Mouse (Mus musculus): ENCODE results near the gene Cetn3.

GRCm38 (mm10) chr13:81740898-81741297, 42.0 kb upstream of the Cetn3 start:
- TF ChIP-seq USF1 (IDR thresholded peaks at IDR 0.05; ENCODE audit: low read depth, low read length) (no peak), MAX (IDR thresholded peaks at IDR 0.05; ENCODE audit: low read length) (no peak), CTCF (conservative IDR thresholded peaks at IDR 0.05 in 1 of 2, IDR thresholded peaks at IDR 0.05 in 1 of 2; ENCODE audit: low read depth in 2 of 2, low read length in 2 of 2) (peak in 1 of 2 experiments; percentile 52; a peak in 2 of 4 replicates), CHD1 (IDR thresholded peaks at IDR 0.05; ENCODE audit: low read depth, low read length) (no peak), POLR2A (IDR thresholded peaks at IDR 0.05; ENCODE audit: low read depth, low read length) (no peak), RAD21 (IDR thresholded peaks at IDR 0.05; ENCODE audit: low read depth, low read length) (no peak; the same call in 1 of the 2 replicates), KAT2A (IDR thresholded peaks at IDR 0.05; ENCODE audit: insufficient replicate concordance, low read length) (no peak), EP300 (IDR thresholded peaks at IDR 0.05; ENCODE audit: low read length) (no peak), ELF1 (IDR thresholded peaks at IDR 0.05; ENCODE audit: low read depth, low read length) (no peak), USF2 (conservative IDR thresholded peaks at IDR 0.05; ENCODE audit: low read depth, low read length) (no peak)
